Mouse (Mus musculus) myocyte (in vitro differentiated cells): ENCODE measurements around the gene Rem2. TPM values are rescaled to one million over a fixed set of nuclear protein-coding genes. Genes with fewer than 3 reads are reported as not detected.

Experiments
- H3K27me3 ChIP-seq: one replicate; pipeline ENCODE4 v1.6.1; 2011; ENCODE audit not compliant: control insufficient read depth, insufficient read depth, insufficient read length
- H3K36me3 ChIP-seq: one replicate; pipeline ENCODE4 v1.6.1; 2011; ENCODE audit not compliant: control insufficient read depth, insufficient read depth
- H3K4me2 ChIP-seq: one replicate; pipeline ENCODE4 v1.6.1; 2011; ENCODE audit warnings: low read depth, control low read depth
- H3K4me3 ChIP-seq: one replicate; pipeline ENCODE4 v1.5.1; 2011; ENCODE audit warnings: mild to moderate bottlenecking, control low read depth, moderate library complexity
- H3K79me2 ChIP-seq: one replicate; pipeline ENCODE4 v1.6.1; 2011; ENCODE audit not compliant: control insufficient read depth, insufficient read depth
- H3ac ChIP-seq: one replicate; pipeline ENCODE4 v1.6.1; 2011; ENCODE audit not compliant: control insufficient read depth, insufficient read length
- CEBPB ChIP-seq: IDR thresholded peaks from 2 replicates; pipeline ENCODE4 v1.6.1; 2011; ENCODE audit warnings: mild to moderate bottlenecking, moderate library complexity; ENCODE audit not compliant: poor library complexity, insufficient read depth, severe bottlenecking
- E2F4 ChIP-seq: IDR thresholded peaks from one replicate; pipeline ENCODE4 v1.6.1; 2011; ENCODE audit warnings: mild to moderate bottlenecking, control low read depth, moderate library complexity; ENCODE audit not compliant: insufficient read depth
- MAX ChIP-seq: IDR thresholded peaks from one replicate; pipeline ENCODE4 v1.6.1; 2011; ENCODE audit warnings: low read depth, mild to moderate bottlenecking, control low read depth
- MYOD1 ChIP-seq, 3 experiments: IDR thresholded peaks; one replicate each; pipeline ENCODE4 v1.6.1; 2011; ENCODE audit warnings: control low read depth in 2 of 3, low read depth in 2 of 3, mild to moderate bottlenecking in 2 of 3, moderate library complexity in 1 of 3; ENCODE audit not compliant: insufficient read length in 2 of 3, control insufficient read depth in 1 of 3
- MYOG ChIP-seq, 3 experiments: IDR thresholded peaks; one replicate each; pipeline ENCODE4 v1.6.1; 2011; ENCODE audit warnings: control low read depth in 2 of 3, low read depth in 2 of 3, mild to moderate bottlenecking in 2 of 3; ENCODE audit not compliant: insufficient read length in 2 of 3, control insufficient read depth in 1 of 3, insufficient read depth in 1 of 3
- POLR2A ChIP-seq: IDR thresholded peaks from one replicate; pipeline ENCODE4 v1.6.1; 2011; ENCODE audit warnings: low read depth, mild to moderate bottlenecking, control low read depth, moderate library complexity; ENCODE audit not compliant: insufficient read length
- POLR2AphosphoS2 ChIP-seq: IDR thresholded peaks from one replicate; pipeline ENCODE4 v1.6.1; 2011; ENCODE audit warnings: low read depth, control low read depth; ENCODE audit not compliant: insufficient read length
- REST ChIP-seq: IDR thresholded peaks from one replicate; pipeline ENCODE4 v1.6.1; 2011; ENCODE audit warnings: mild to moderate bottlenecking, control low read depth, moderate library complexity; ENCODE audit not compliant: insufficient read depth, insufficient read length
- SRF ChIP-seq: IDR thresholded peaks from one replicate; pipeline ENCODE4 v1.6.1; 2011; ENCODE audit warnings: low read depth; ENCODE audit not compliant: control insufficient read depth, insufficient read length
- TCF12 ChIP-seq: IDR thresholded peaks from one replicate; pipeline ENCODE4 v1.6.1; 2011; ENCODE audit warnings: mild to moderate bottlenecking, control low read depth; ENCODE audit not compliant: poor library complexity, insufficient read depth, severe bottlenecking
- TCF3 ChIP-seq: IDR thresholded peaks from one replicate; pipeline ENCODE4 v1.6.1; 2011; ENCODE audit warnings: low read depth, control low read depth; ENCODE audit not compliant: insufficient read length
- USF1 ChIP-seq: IDR thresholded peaks from one replicate; pipeline ENCODE4 v1.6.1; 2011; ENCODE audit warnings: low read depth, mild to moderate bottlenecking, control low read depth, moderate library complexity
- polyA plus RNA-seq: library from polyadenylated mRNA; unstranded; fragments of >200 nt; fragmentation: generic; extraction: Trizol; gene quantifications from one replicate; pipeline ENCODE4 v1.2.1, GENCODE M21; 2012; ENCODE audit warnings: missing spikeins

Gene Rem2
- polyA plus RNA-seq, 1 experiment: 0.20 TPM

DNA sequence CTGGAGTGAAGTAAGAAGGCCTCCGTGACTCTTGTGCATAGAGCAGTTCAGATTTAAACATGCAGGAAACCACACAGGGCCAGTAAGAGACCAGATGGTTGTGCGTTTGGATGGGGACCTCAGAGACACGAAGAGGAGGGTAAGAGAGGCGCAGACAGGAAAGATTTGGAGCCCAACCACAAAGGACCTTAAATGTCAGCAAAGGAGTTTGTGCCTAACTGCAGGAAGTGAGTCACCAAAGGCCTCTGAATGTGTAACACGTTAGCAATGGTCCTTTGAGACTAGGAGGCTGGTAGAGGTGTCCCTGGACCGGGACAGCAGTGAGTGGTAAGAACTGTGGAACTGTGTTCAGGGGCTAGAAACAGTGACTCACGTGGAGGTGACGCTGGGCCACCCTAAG is 5.5 kb downstream of the Rem2 start:
- TF ChIP-seq E2F4 (no peak), CEBPB (peak; percentile 66)
- Histone ChIP-seq H3K4me2 (peak overlapping the region; percentile 70), H3K79me2 (no peaks in the 10 kb centered on the region), H3ac (no peak overlapping the region), H3K27me3 (no peaks in the 10 kb centered on the region), H3K36me3 (no peaks in the 10 kb centered on the region), H3K4me3 (peak overlapping the region; percentile 23)

DNA sequence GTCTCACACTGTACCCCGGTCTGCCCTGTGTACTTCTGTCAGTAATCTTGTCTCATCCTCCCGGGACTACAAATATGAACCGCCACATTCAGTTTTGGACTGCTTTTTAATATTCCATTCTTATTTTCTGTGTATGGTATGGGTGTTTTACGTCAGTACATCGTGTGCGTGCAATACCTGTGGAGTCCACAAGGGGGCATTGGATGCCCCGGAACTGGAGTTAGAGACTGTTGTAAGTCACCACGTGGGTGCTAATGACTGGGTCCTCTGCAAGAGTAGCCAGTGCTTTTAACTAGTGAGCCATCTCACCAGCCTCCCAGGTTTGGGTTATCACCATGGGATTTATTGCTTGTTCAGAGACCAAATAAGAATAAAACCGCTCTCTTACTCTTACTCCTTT is 6.6 kb downstream of the Rem2 start:
- no peak overlapping the region for H3K4me3 ChIP-seq
- TF ChIP-seq USF1 (no peak), POLR2A (no peak), MAX (no peak), CEBPB (no peak), SRF (no peak)
- no peak overlapping the region for H3ac ChIP-seq
- no peaks in the 10 kb centered on the region for H3K79me2 ChIP-seq
- H3K27me3 ChIP-seq: no peaks in the 10 kb centered on the region
- H3K4me2 ChIP-seq: no peak overlapping the region
- H3K36me3 ChIP-seq: no peaks in the 10 kb centered on the region

DNA sequence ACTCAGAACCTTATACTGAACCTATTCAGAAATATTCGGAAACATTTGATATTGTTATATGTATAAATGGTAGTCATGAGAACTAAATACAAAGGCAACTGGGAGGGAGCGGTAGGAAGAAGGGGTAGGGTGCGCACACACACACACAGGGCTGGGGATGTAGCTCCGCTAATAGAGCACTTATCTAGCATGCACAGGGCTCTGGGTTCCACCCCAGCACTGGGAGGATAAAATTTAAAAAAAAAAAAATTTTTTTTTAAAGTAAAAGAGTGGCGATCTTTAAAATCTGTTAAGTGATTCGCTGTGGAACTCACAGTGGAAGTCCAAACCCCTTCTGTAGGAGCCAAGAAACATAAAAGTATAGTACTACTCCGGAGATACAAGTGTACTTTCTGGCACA is 10.0 kb downstream of the Rem2 start:
- no peaks in the 10 kb centered on the region for H3K36me3 ChIP-seq
- no peaks in the 10 kb centered on the region for H3K27me3 ChIP-seq
- no peak overlapping the region for H3K4me3 ChIP-seq
- H3ac ChIP-seq: no peak overlapping the region
- no peak for TF ChIP-seq TCF3
- TF ChIP-seq POLR2A: no peak
- no peak for TF ChIP-seq MYOG (IDR thresholded peaks at IDR 0.05; ENCODE audit: control insufficient read depth in 1 of 3, insufficient read depth in 1 of 3, insufficient read length in 2 of 3, low read depth in 2 of 3)
- TF ChIP-seq TCF12: no peak
- no peak for TF ChIP-seq POLR2AphosphoS2
- no peak for TF ChIP-seq MYOD1 (IDR thresholded peaks at IDR 0.05; ENCODE audit: control insufficient read depth in 1 of 3, insufficient read length in 2 of 3, low read depth in 2 of 3)
- no peak for TF ChIP-seq E2F4
- no peak for TF ChIP-seq SRF
- TF ChIP-seq USF1: no peak
- no peak for TF ChIP-seq CEBPB
- no peak for TF ChIP-seq REST
- TF ChIP-seq MAX: no peak
- no peaks in the 10 kb centered on the region for H3K79me2 ChIP-seq
- H3K4me2 ChIP-seq: no peak overlapping the region

DNA sequence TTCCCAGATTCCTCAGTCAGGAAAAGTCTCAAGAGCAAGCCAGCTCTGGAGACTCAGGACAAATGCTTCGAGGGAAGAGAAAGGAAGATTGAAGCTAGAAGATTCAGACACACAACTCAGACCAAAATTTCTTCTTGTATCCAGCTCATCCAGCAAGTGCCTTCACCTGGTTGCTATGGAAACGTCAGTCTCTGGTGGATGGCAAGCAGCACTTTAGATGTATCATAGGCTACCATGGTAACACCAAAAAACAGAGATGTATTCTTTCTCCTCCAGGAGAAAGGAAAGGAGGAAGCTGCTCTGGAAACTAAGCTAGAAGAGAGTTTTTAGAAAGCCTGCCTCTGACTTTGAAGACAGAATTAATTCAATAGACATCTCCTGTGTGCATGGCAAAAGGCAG is 11.8 kb downstream of the Rem2 start:
- H3K4me3 ChIP-seq: no peak overlapping the region
- H3K27me3 ChIP-seq: no peaks in the 10 kb centered on the region
- H3ac ChIP-seq: no peak overlapping the region
- no peaks in the 10 kb centered on the region for H3K36me3 ChIP-seq
- no peak overlapping the region for H3K4me2 ChIP-seq
- TF ChIP-seq USF1: no peak
- no peak for TF ChIP-seq MYOG (IDR thresholded peaks at IDR 0.05; ENCODE audit: control insufficient read depth in 1 of 3, insufficient read depth in 1 of 3, insufficient read length in 2 of 3, low read depth in 2 of 3)
- TF ChIP-seq E2F4: no peak
- TF ChIP-seq MAX: no peak
- no peak for TF ChIP-seq TCF12
- no peak for TF ChIP-seq MYOD1 (IDR thresholded peaks at IDR 0.05; ENCODE audit: control insufficient read depth in 1 of 3, insufficient read length in 2 of 3, low read depth in 2 of 3)
- TF ChIP-seq TCF3: no peak
- TF ChIP-seq POLR2A: no peak
- no peak for TF ChIP-seq CEBPB
- TF ChIP-seq REST: no peak
- TF ChIP-seq SRF: no peak
- TF ChIP-seq POLR2AphosphoS2: no peak
- H3K79me2 ChIP-seq: no peaks in the 10 kb centered on the region

DNA sequence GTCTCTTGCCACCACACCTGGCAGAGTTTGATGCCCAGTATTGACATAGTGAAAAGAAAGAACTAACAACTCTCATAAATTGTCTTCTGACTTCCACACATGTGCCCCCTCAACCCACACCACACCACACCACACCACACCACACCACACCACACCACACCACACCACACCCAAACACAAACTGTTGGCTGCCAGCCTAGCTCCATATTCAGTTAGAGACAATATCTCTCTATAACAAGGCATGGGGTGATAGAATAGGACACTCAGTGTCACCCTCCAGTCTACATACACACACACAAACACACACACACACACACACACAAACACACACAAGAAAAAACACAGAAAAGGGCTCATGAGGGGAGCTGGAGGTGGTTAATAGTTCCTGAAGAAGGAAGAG is 12.4 kb downstream of the Rem2 start:
- H3K4me2 ChIP-seq: no peak overlapping the region
- no peak overlapping the region for H3ac ChIP-seq
- no peak overlapping the region for H3K4me3 ChIP-seq
- TF ChIP-seq POLR2A (no peak), REST (no peak), MYOD1 (IDR thresholded peaks at IDR 0.05; ENCODE audit: control insufficient read depth in 1 of 3, insufficient read length in 2 of 3, low read depth in 2 of 3) (no peak), TCF12 (no peak), CEBPB (no peak), MYOG (IDR thresholded peaks at IDR 0.05; ENCODE audit: control insufficient read depth in 1 of 3, insufficient read depth in 1 of 3, insufficient read length in 2 of 3, low read depth in 2 of 3) (no peak), MAX (no peak), SRF (no peak), TCF3 (no peak), E2F4 (no peak), USF1 (no peak)
- no peaks in the 10 kb centered on the region for H3K27me3 ChIP-seq
- no peaks in the 10 kb centered on the region for H3K79me2 ChIP-seq
- no peaks in the 10 kb centered on the region for H3K36me3 ChIP-seq
